Mouse (Mus musculus) frontal cortex, postnatal 36 days (tissue): ENCODE results near the gene Mansc1.
A peak's percentile ranks its signal among the peaks of the same experiment; 100 is the strongest.
"Not testable (repeated sequence)": the region's sequence is repeated elsewhere in the genome, so short reads cannot be mapped to it uniquely, and the experiment has no call there.

Experiments
- DNase-seq, 2 experiments: peaks; one replicate each; pipeline ENCODE4 v3.0.0; 2022; ENCODE audit warnings: low spot score in 2 of 2

The Mansc1 gene

GRCm38 (mm10) chr6:134631947-134632687 is at the start of gene Mansc1:
Gene Mansc1, minus strand, starts transcription at chr6:134632488.
- DNase-seq, result peak; percentile 44 to 54

- DNase-seq, result not testable (repeated sequence)
These were observed 47.0 kb upstream of the Mansc1 start for GRCm38 (mm10) chr6:134679330-134679729.

DNA sequence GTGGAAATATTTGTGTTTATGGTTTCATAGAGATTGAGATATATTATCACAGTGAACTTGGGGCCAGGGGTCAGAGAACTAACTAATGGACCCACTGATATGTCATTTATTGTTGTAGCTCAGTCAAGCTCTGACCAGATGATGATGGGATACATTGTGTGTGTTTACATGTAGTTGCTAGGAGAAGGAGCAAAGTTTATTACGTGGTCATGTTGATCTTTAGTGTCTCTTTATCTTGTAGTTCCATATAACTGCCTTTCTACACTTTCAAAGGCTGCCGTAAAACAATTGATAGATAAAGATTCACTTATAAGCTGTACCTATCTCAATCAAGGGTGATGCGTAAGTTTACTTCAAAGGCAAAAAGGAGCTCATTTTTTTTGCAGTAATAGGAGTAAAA is 45.7 kb upstream of the Mansc1 start:
- no peak for DNase-seq

GRCm38 (mm10) chr6:134677504-134677903 is 45.2 kb upstream of the Mansc1 start:
- DNase-seq, result peak in 1 of 2 experiments; percentile 21

DNA sequence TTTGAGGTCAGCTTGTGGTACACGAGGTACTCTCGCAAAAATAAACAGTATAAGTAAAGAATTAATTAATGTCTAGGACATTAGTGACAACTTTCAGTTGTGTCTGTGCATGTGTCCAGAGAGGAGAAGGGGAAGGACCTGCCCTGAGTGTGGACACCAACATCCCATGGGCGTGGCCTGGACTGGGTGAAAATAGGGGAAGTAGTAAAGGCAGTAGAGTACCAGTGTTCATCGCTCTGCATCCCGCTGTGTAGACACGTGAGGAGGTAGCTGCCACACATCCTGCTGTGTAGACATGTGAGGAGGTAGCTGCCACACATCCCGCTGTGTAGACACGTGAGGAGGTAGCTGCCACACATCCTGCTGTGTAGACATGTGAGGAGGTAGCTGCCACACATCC is 41.4 kb upstream of the Mansc1 start:
- DNase-seq, result not testable (repeated sequence)

- no peak for DNase-seq
These were observed 38.7 kb upstream of the Mansc1 start for GRCm38 (mm10) chr6:134670881-134671411.

- DNase-seq, result no peak
These were observed 37.0 kb upstream of the Mansc1 start for GRCm38 (mm10) chr6:134669179-134669865.

GRCm38 (mm10) chr6:134668519-134668918 is 36.2 kb upstream of the Mansc1 start:
- no peak for DNase-seq

DNA sequence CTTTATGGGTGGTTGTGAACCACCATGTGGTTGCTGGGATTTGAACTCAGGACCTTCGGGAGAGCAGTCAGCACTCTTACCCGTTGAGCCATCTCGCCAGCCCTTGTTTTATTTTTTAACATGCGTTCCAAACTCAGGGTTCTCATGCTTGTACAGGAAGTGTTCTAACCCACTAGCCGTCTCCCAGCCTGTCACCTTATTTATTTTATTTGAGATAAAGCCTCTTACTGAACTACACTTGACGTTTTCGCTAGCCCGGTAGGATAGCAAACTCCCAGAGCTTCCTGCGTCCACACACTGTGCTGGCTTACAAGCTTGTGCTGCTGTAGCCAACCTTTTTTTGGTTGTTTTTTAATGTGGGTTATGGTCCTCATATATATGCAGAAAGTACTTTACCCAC is 33.5 kb upstream of the Mansc1 start:
- DNase-seq, result no peak

DNA sequence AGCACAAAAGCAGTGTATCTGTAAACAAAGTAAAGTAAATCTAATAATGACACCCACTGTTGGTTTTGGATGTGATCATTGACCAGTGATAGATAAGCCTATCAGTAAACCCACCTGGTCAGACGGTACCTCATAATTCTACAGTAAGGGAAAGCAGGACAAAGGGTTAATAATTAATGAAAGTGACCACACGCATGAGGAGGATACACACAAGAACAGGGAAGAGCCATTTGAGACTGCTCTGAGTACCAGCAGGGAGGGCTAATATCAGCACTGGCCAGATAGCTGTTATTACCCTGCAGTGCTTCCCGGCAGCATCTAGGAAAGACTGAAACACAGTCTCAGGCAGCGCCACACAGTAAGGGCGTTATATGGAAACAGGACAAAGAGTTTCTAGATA is 32.3 kb upstream of the Mansc1 start:
- no peak for DNase-seq

- DNase-seq, result no peak
These were observed 28.6 kb upstream of the Mansc1 start for GRCm38 (mm10) chr6:134660714-134661406.

GRCm38 (mm10) chr6:134659108-134659958 is 27.0 kb upstream of the Mansc1 start:
- peak; percentile 34 to 62 for DNase-seq

DNA sequence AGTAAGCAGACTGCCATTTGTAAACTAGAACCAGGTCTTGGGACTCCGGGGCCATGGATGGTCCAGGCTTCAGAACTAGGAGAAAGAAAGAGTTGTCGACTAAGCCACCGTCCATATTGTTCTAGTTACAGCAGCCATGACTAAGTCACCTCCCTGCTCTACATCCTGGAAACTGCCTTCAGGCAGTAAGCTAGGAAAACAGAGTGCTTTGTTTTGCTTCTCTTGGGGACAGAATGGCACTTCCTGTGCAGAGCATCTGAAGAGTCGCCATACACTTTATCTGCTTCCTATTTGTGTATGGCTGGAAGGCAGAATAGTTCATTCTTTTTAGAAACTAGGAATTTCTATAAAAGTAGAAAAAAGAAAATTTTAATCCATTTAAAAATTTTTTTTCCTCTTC is 24.2 kb upstream of the Mansc1 start:
- no peak for DNase-seq

GRCm38 (mm10) chr6:134648356-134648755 is 16.1 kb upstream of the Mansc1 start:
- peak in 1 of 2 experiments; percentile 45 for DNase-seq

GRCm38 (mm10) chr6:134647621-134648020 is 15.3 kb upstream of the Mansc1 start:
- DNase-seq, result no peak

DNA sequence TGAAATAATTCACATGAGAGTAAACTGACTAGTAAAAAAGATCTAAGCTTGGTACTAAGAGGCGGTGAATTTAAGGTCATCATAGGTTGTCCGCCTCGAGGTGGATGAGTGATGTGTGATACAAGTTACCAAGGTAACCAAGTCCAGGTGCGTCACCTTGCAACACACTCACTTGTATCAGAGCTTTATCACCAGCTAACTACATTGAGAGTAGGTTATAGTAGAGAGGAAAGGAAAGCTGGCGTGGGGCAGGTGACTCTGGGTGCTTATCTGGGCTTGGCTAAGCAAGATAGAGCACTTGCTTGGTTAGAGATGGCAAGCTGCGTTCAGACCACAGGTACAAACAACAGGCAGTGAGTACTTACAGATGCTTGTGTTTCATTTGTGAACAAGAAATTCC is 14.5 kb upstream of the Mansc1 start:
- no peak for DNase-seq

DNA sequence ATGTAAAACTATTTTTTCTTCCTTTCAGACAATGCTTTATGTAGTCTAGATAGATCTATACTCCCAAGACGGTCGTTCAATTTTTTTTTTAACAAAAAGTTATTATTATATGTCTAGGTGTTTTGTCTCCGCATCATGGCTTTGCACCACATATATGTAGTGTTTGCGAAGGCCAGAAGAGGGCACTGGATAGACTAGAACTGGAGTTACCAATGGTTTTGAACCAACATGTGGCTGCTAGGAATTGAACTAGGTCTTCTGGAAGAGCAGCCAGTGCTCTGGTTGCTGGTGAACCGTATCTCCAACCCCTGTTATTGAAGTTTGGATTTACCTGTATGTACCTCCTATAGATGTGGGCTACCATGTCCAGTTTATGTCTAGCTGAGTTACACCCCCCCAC is 11.0 kb upstream of the Mansc1 start:
- no peak for DNase-seq

GRCm38 (mm10) chr6:134641738-134642446 is 9.6 kb upstream of the Mansc1 start:
- no peak for DNase-seq

DNA sequence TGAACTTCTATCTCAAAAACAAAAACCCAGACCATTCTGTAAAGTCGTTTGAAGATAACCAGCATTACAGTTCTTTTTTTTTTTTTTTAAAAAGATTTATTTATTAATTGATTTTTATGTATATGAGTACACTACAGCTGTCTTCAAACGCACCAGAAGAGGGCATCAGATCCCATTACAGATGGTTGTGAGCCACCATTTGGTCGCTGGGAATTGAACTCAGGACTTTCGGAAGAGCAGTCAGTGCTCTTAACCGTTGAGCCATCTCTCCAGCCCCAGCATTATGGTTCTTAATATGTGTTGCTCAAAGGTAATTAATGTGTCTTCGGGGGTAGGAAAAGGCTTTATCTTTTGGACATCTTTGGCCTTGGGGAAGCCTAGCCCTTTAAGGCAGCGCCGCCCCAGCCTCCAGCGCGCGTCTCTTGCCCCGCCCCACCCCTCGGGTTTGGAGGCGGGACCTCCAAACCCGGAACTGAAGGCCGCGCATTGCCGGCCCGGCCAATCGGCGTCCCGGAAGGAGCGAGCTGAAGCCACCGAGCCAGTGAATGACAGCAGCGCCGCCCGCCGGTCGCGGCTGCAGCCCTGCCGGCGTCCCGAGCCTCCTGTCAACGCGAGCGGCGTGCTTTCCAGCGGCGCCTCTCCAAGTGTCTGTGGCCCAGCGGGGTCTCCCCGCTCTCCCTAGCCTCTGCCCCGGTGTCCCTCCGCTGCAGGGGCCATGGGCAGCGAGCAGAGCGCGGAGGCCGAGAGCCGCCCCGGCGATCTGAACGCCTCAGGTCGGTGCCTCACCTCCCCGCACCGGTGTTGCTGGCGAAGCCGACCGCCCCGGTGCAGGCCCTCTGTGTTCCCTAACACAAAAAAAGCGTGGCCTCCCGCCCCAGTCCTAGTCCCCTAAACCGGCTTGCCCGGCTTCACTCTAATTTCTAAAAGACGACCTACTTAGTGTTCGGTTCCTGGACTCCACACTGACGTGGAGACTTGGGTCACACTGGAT is 8.5 kb upstream of the Mansc1 start:
- DNase-seq, result peak; percentile 88 to 94

GRCm38 (mm10) chr6:134639900-134640299 is 7.6 kb upstream of the Mansc1 start:
- DNase-seq, result no peak
